Mouse (Mus musculus) spleen, adult 2 months (tissue): ENCODE results near the gene Fam178b. TPM values are rescaled to one million over a fixed set of nuclear protein-coding genes. Genes with fewer than 3 reads are reported as not detected.
A peak's percentile ranks its signal among the peaks of the same experiment; 100 is the strongest.

ENCODE experiments used
- DNase-seq, 2 experiments: peaks; one replicate each; pipeline versions ENCODE4 v3.0.0 to v3.0.0-alpha.2; 2012 to 2021; ENCODE audit warnings: low spot score in 2 of 2, low read depth in 1 of 2
- H3K27ac ChIP-seq: fragments of 200-500 bp; 2 replicates; pipeline ENCODE4 v1.5.1; 2012; ENCODE audit warnings: low read length, inconsistent platforms; ENCODE audit not compliant: insufficient read depth
- H3K27me3 ChIP-seq: fragments of 200-500 bp; 2 replicates; pipeline ENCODE4 v1.6.1; 2012; ENCODE audit warnings: mild to moderate bottlenecking, moderate library complexity, low read length, inconsistent platforms; ENCODE audit not compliant: control insufficient read depth, insufficient read depth
- H3K36me3 ChIP-seq: fragments of 200-500 bp; 2 replicates; pipeline ENCODE4 v1.6.1; 2012; ENCODE audit warnings: mild to moderate bottlenecking, low read length, inconsistent platforms; ENCODE audit not compliant: control insufficient read depth, insufficient read depth
- H3K4me1 ChIP-seq: fragments of 200-500 bp; 2 replicates; pipeline ENCODE4 v1.6.1; 2011; ENCODE audit warnings: inconsistent platforms; ENCODE audit not compliant: control insufficient read depth, insufficient read depth, insufficient read length
- H3K4me3 ChIP-seq: fragments of 200-500 bp; 2 replicates; pipeline ENCODE4 v1.5.1; 2011; ENCODE audit warnings: mild to moderate bottlenecking, inconsistent platforms; ENCODE audit not compliant: insufficient read depth, insufficient read length; ENCODE audit errors: extremely low read depth
- CTCF ChIP-seq: fragments of 200-500 bp; IDR thresholded peaks from 2 replicates; pipeline ENCODE4 v1.5.1; 2011; ENCODE audit warnings: mild to moderate bottlenecking, inconsistent platforms; ENCODE audit not compliant: insufficient read depth, insufficient read length, insufficient replicate concordance; ENCODE audit errors: extremely low read depth
- POLR2A ChIP-seq: fragments of 200-500 bp; IDR thresholded peaks from 2 replicates; pipeline ENCODE4 v1.6.1; 2011; ENCODE audit warnings: low read depth, low read length, inconsistent platforms
- WGBS: fragments of 180-500 bp; shearing (Covaris S2); methylation state at CpG from one replicate; pipeline ENCODE4 v1.1.7; 2018; 5-methylcytosine and 5-hydroxymethylcytosine counted together
- polyA plus RNA-seq: library from polyadenylated mRNA; depleted of rRNA; stranded (reverse); fragments of >200 nt; gene quantifications from 2 replicates; pipeline ENCODE4 v1.2.3, GENCODE M21; 2012

Gene Fam178b
- polyA plus RNA-seq, 1 experiment: 1.1 TPM

DNA sequence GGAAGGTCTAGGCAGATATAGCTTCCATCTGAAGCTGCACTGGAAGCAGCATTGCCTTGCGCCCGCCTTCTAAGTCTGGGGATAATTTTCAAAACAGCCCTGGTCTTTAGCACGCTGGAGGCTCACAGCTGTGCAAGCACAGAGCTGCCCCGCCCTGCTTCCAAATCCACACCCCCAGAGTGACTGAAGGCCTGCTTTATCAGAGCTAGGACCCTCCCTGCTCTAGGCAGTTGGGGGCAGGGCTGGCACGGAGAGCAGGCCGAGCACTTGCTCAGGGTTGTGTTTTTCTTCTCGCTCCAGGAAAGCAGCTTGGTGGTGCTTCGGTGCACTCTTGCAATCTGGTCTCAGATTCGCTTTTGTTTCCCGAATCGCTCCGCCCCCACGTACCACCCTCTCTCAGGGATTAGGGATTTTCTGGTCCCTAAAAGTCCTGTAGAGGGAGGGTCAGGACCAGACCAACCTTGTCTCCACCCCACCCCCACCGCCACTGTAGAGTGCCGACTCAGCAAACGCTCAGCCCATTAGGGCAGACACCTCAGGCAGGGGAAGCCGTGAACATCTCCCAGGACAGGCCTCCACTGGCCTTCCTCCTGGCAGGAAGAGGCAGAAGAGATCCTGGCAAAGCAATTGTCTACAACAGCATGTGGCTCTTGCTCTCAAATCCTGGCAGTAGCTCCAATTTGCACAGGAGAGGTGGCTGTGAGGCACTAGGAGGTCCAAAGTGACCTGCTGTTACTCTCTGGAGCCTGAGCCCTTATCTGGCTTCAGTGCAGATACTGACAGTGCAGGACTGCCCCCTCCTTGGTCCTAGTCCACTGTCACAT is 102.4 kb downstream of the Fam178b start:
- H3K27me3 ChIP-seq: no peaks in the 10 kb centered on the region
- WGBS: 28% methylated on average over 17 of the region's 17 CpGs
- no peak for TF ChIP-seq POLR2A
- TF ChIP-seq CTCF: no peak
- DNase-seq: no peak
- H3K4me1 ChIP-seq: peaks cover 4% of the 10 kb centered on the region; the same call in 1 of the 2 replicates
- no peaks in the 10 kb centered on the region for H3K36me3 ChIP-seq
- no peak overlapping the region for H3K4me3 ChIP-seq
- H3K27ac ChIP-seq: peak overlapping the region; percentile 54; the same call in 1 of the 2 replicates

GRCm38 (mm10) chr1:36579974-36580383 is 103.0 kb downstream of the Fam178b start:
- H3K4me3 ChIP-seq: no peak overlapping the region
- TF ChIP-seq CTCF: no peak
- no peak for TF ChIP-seq POLR2A
- no peak for DNase-seq
- peaks cover 4% of the 10 kb centered on the region; the same call in 1 of the 2 replicates for H3K4me1 ChIP-seq
- 60% methylated on average over 6 of the region's 6 CpGs for WGBS
- no peaks in the 10 kb centered on the region for H3K36me3 ChIP-seq
- H3K27me3 ChIP-seq: no peaks in the 10 kb centered on the region
- H3K27ac ChIP-seq: peak overlapping the region; percentile 54; the same call in 1 of the 2 replicates

DNA sequence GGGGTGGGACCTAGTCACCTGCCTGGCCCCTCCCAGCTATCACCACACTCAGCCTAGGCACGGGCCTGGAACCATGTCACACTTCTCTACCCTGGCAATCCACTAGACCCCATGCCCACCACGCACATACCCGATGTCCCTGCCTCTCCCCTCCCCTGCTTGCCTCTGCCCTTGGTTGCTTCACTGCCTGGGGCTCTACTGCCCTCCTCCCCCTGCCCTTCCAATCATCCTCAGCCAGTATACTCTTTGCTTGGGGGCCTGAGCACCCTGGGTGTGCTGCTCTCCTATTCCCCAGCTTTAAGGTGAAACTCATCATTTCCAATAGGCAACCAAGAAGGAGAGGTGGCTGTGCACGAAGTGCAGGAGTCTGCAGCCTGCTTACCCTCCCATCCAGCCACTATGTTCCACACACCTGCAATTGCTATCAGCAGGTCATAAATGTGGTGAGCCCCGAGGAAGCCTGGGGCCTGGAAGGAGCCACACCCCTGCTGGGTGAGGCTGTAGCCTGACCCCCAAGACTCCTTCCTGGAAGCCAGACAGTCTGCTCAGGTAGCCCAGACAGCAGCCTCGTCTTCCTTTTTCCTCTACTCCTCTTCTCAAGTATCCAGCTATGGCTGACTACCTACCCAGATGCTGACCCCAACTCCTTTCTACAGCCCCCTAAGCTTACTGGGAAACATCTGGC is 105.8 kb downstream of the Fam178b start:
- no peaks in the 10 kb centered on the region for H3K36me3 ChIP-seq
- H3K4me3 ChIP-seq: no peak overlapping the region
- no peak for DNase-seq
- no peaks in the 10 kb centered on the region for H3K27me3 ChIP-seq
- H3K4me1 ChIP-seq: peaks cover 4% of the 10 kb centered on the region; the same call in 1 of the 2 replicates
- no peak for TF ChIP-seq POLR2A
- H3K27ac ChIP-seq: no peak overlapping the region
- WGBS: 78% methylated on average over 6 of the region's 6 CpGs

DNA sequence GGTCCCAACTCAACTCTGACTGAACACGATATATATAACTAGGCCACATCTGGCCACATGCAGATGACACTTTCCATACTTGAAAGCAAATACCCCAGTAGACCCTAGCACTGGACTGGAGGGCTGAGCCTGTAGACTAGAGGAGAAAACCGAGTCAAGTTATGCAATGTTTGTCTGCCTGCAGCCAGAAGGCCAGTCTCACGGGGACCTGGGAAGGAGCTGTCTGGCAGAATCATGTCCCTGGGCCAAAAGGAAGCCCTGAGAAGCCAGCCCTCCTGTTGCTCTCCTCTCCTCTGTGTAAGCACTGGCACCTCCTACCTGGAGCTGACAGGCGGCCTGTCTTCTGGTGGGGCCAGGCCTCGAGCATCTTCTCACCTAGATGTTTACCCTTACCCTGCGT is 107.6 kb downstream of the Fam178b start:
- H3K36me3 ChIP-seq: no peaks in the 10 kb centered on the region
- TF ChIP-seq POLR2A: no peak
- no peak for TF ChIP-seq CTCF
- 89% methylated on average over 6 of the region's 6 CpGs for WGBS
- no peak overlapping the region for H3K4me3 ChIP-seq
- H3K27ac ChIP-seq: no peak overlapping the region
- H3K4me1 ChIP-seq: peaks cover 4% of the 10 kb centered on the region; the same call in 1 of the 2 replicates
- no peak for DNase-seq
- no peaks in the 10 kb centered on the region for H3K27me3 ChIP-seq

DNA sequence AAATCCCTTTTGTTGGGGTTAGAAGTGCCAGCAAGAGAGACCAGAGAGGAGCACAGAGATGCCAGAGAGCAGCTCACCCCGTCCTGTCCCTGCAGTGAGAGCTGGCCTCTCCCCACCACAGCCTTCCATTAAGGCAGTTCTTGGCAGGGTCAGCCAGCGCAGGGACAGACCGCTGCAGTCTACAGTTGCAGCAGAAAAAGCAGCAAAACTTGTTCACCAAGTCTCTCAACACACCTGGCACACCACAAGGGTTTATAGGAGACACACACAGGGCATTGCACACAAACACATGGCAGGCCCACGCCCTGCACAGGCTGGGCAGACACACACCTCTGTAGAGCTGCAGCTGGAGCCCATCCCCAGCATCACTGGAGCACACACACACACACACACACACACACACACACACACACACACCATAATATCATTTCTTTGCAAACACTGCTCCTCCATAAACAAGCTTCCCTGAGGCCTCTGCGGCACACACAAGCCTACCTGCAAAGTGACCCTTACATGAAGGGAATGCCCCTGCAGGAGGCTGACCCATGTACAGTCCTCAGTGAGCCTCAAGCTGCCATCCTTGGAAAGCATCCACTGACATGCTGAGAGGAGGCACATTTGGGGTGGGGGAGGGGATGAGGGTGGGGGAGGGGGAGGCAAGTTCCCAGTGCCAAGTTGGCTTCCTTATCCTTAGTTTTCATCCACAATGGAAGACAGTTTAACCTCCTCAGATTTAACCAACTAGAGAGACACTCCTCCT is 108.6 kb downstream of the Fam178b start:
- no peaks in the 10 kb centered on the region for H3K36me3 ChIP-seq
- 87% methylated on average over 5 of the region's 5 CpGs for WGBS
- DNase-seq: no peak
- H3K27ac ChIP-seq: no peak overlapping the region
- H3K27me3 ChIP-seq: no peaks in the 10 kb centered on the region
- no peaks in the 10 kb centered on the region; the same call in 1 of the 2 replicates for H3K4me1 ChIP-seq
- TF ChIP-seq CTCF: no peak
- TF ChIP-seq POLR2A: no peak
- no peak overlapping the region for H3K4me3 ChIP-seq

DNA sequence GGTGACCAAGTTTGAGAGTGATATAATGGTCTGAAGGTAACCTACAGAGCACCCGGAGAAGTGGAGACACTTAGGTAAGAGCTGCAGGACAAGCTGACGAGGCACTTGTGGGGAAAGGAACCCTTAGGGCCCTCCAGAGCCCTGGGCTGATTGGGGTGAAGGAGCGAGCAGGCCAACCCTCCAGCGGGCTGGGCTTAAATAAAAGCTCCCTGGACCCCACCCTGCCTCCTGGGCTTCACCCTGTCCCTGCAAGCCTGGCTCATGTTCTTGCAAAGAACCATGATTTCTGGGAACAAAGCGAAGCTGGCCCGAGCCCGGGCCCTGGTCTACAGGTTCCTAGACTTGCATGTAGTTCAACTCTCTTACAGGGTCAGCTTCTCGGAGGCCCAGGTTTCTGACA is 109.5 kb downstream of the Fam178b start:
- WGBS: 85% methylated on average over 8 of the region's 8 CpGs
- TF ChIP-seq POLR2A (no peak), CTCF (no peak)
- no peaks in the 10 kb centered on the region for H3K27me3 ChIP-seq
- no peak for DNase-seq
- no peak overlapping the region for H3K27ac ChIP-seq
- no peak overlapping the region for H3K4me3 ChIP-seq
- H3K4me1 ChIP-seq: no peaks in the 10 kb centered on the region; the same call in 1 of the 2 replicates
- no peaks in the 10 kb centered on the region for H3K36me3 ChIP-seq

- Histone ChIP-seq H3K4me3 (no peak overlapping the region), H3K27ac (0 out of 2 replicates have a peak overlapping the region, but pooled peaks have one; percentile 22), H3K36me3 (no peaks in the 10 kb centered on the region), H3K4me1 (no peaks in the 10 kb centered on the region; the same call in 1 of the 2 replicates), H3K27me3 (no peaks in the 10 kb centered on the region)
- 83% methylated on average over 1 of the region's 1 CpGs for WGBS
- no peak for DNase-seq
- no peak for TF ChIP-seq POLR2A
- no peak for TF ChIP-seq CTCF
Measured at GRCm38 (mm10) chr1:36572709-36573108, 110.3 kb downstream of the Fam178b start.
